Mouse (Mus musculus) frontal cortex, adult 2 months (tissue): Measurements from ENCODE around the gene Maml2. TPM values are rescaled to one million over a fixed set of nuclear protein-coding genes. Genes with fewer than 3 reads are reported as not detected.

Experiments used
- DNase-seq, 2 experiments: peaks; one replicate each; pipeline ENCODE4 v3.0.0; 2022; ENCODE audit warnings: low spot score in 1 of 2; ENCODE audit errors: extremely low spot score in 1 of 2
- polyA plus RNA-seq: library from polyadenylated mRNA; depleted of rRNA; stranded (reverse); fragments of >200 nt; gene quantifications from 2 replicates; pipeline ENCODE4 v1.2.3, GENCODE M21; 2012; rRNA removed

The Maml2 gene
- polyA plus RNA-seq = 7.7 and 8.5 TPM in 2 replicates

- DNase-seq = peak in 1 of 2 experiments; percentile 28
Measured at GRCm38 (mm10) chr9:13297668-13298512, at the start of gene Maml2. Gene Maml2 (plus strand): TSS chr9:13297957.

GRCm38 (mm10) chr9:13248104-13248503 lies 49.7 kb upstream of the Maml2 start:
- no peak for DNase-seq

GRCm38 (mm10) chr9:13251251-13251650 lies 46.5 kb upstream of the Maml2 start:
- DNase-seq = no peak

GRCm38 (mm10) chr9:13256726-13257125 lies 41.0 kb upstream of the Maml2 start:
- DNase-seq = no peak

GRCm38 (mm10) chr9:13258173-13258572 lies 39.6 kb upstream of the Maml2 start:
- no peak for DNase-seq

- no peak for DNase-seq
Measured at GRCm38 (mm10) chr9:13260980-13261379, 36.8 kb upstream of the Maml2 start.

GRCm38 (mm10) chr9:13273219-13273618 lies 24.5 kb upstream of the Maml2 start:
- DNase-seq = no peak

GRCm38 (mm10) chr9:13287482-13287881 lies 10.3 kb upstream of the Maml2 start:
- DNase-seq = no peak

- peak; percentile 75 to 90 for DNase-seq
Measured at GRCm38 (mm10) chr9:13296274-13297121, 1.3 kb upstream of the Maml2 start.

- DNase-seq = peak in 1 of 2 experiments; percentile 23
Measured at GRCm38 (mm10) chr9:13297122-13297667, 562 bp upstream of the Maml2 start.

GRCm38 (mm10) chr9:13298513-13298878 lies 739 bp downstream of the Maml2 start:
- DNase-seq = no peak

- peak in 1 of 2 experiments; percentile 17 for DNase-seq
Measured at GRCm38 (mm10) chr9:13299190-13299589, 1.4 kb downstream of the Maml2 start.

- peak in 1 of 2 experiments; percentile 16 for DNase-seq
Measured at GRCm38 (mm10) chr9:13300041-13300441, 2.3 kb downstream of the Maml2 start.

GRCm38 (mm10) chr9:13300891-13301782 lies 3.4 kb downstream of the Maml2 start:
- no peak for DNase-seq

GRCm38 (mm10) chr9:13302183-13302825 lies 4.5 kb downstream of the Maml2 start:
- DNase-seq = no peak

GRCm38 (mm10) chr9:13303099-13303771 lies 5.5 kb downstream of the Maml2 start:
- no peak for DNase-seq

- DNase-seq = no peak
Measured at GRCm38 (mm10) chr9:13303976-13304375, 6.2 kb downstream of the Maml2 start.

GRCm38 (mm10) chr9:13306471-13306870 lies 8.7 kb downstream of the Maml2 start:
- no peak for DNase-seq

GRCm38 (mm10) chr9:13307226-13307625 lies 9.5 kb downstream of the Maml2 start:
- no peak for DNase-seq
